Mouse (Mus musculus): Measurements from ENCODE around the gene Ltbp1. TPM values are rescaled to one million over a fixed set of nuclear protein-coding genes. Genes with fewer than 3 reads are reported as not detected.

Ltbp1 gene
- polyA plus RNA-seq, 1 experiment from 2014 or later = 174 TPM

GRCm38 (mm10) chr17:75182319-75183001 is 177.1 kb downstream of the Ltbp1 start:
- CTCF ChIA-PET = interaction anchor here (0.8 to 1.1 kb wide), 2 partner anchors 12 to 16 kb away, joined by 3 read pairs; no protein-coding TSS in a partner anchor
- POLR2A ChIA-PET = no interaction called here
- H3K27me3 ChIP-seq = no peaks in the 10 kb centered on the region
- in situ Hi-C loops (cut with MboI; ENCODE audit: low pct_unique_long_range_greater_than_20kb) = no loop called here
- no peak for TF ChIP-seq CTCF (IDR thresholded peaks at IDR 0.05)
- DNase-seq (ENCODE audit: low read depth, low spot score) (no peak), ATAC-seq (no peak)

- H3K27me3 ChIP-seq = no peaks in the 10 kb centered on the region
- ChIA-PET CTCF (interaction anchor here (1.1 to 1.9 kb wide), 2 partner anchors 9 to 11 kb away, joined by 3 to 5 read pairs; no protein-coding TSS in a partner anchor), POLR2A (no interaction called here)
- DNase-seq (ENCODE audit: low read depth, low spot score) (no peak), ATAC-seq (no peak)
- in situ Hi-C loops (cut with MboI; ENCODE audit: low pct_unique_long_range_greater_than_20kb) = no loop called here
- no peak for TF ChIP-seq CTCF (IDR thresholded peaks at IDR 0.05)
Observed at GRCm38 (mm10) chr17:75186732-75187509, 181.6 kb downstream of the Ltbp1 start.

- no peak for ATAC-seq
- ChIA-PET CTCF (no interaction called here), POLR2A (no interaction called here)
- no peaks in the 10 kb centered on the region for H3K27me3 ChIP-seq
- in situ Hi-C loops (cut with MboI; ENCODE audit: low pct_unique_long_range_greater_than_20kb) = no loop called here
- no peak for TF ChIP-seq CTCF (IDR thresholded peaks at IDR 0.05)
- DNase-seq (ENCODE audit: low read depth, low spot score) = no peak
Observed at GRCm38 (mm10) chr17:75196952-75197351, 191.6 kb downstream of the Ltbp1 start.

DNA sequence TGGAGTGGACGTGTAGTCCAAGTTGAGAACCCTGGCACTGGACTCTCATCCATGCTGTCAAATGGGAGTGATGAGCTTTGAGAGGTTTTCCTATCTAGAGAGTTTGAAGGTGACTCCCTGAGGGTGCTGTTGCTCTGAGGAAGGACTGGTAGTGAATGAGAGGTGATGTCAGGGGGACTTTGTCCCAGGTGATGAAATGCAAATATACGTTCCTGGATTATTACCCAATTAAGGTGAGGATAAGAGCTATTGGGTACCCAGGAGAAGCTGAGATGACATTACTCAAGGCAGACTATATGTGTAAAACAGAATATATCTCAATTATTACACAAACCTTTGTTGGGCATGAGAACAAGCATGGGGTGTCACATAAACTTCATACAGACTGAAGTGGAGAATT is 193.4 kb downstream of the Ltbp1 start:
- DNase-seq (ENCODE audit: low read depth, low spot score) = no peak
- ChIA-PET POLR2A (no interaction called here), CTCF (interaction anchor here (1.1 kb wide), 1 partner anchor 34 kb away, joined by 3 read pairs; no protein-coding TSS in a partner anchor)
- no peak for ATAC-seq
- no peaks in the 10 kb centered on the region for H3K27me3 ChIP-seq
- TF ChIP-seq CTCF (IDR thresholded peaks at IDR 0.05) = no peak
- in situ Hi-C loops (cut with MboI; ENCODE audit: low pct_unique_long_range_greater_than_20kb) = no loop called here

DNA sequence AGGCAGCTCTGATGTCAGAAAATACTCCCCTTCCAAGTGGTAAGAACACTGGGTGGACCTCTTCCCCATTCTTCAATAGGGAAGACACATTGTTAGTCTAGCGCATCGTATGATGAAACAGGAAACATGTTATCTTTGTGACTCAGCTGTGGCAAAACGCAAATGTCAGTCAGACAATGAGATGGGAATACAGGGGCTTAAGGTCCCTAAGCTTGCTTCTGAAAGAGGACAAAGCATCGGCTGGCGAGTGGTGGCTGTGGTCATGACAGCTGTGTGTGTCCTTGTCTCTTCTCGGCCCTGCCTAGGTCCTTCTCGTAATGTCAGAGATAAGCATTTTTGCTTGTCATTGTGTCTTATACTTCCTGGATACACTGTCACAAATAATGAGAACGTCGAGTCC is 194.3 kb downstream of the Ltbp1 start:
- CTCF ChIA-PET = interaction anchor here (1.1 kb wide), 1 partner anchor 33 kb away, joined by 3 read pairs; no protein-coding TSS in a partner anchor
- no peak for ATAC-seq
- no peak for TF ChIP-seq CTCF (IDR thresholded peaks at IDR 0.05)
- no peak for DNase-seq (ENCODE audit: low read depth, low spot score)
- POLR2A ChIA-PET = interaction anchor here (1.3 kb wide), 1 partner anchor 10 kb away, joined by 3 read pairs; no protein-coding TSS in a partner anchor
- in situ Hi-C loops (cut with MboI; ENCODE audit: low pct_unique_long_range_greater_than_20kb) = no loop called here
- H3K27me3 ChIP-seq = no peaks in the 10 kb centered on the region

DNA sequence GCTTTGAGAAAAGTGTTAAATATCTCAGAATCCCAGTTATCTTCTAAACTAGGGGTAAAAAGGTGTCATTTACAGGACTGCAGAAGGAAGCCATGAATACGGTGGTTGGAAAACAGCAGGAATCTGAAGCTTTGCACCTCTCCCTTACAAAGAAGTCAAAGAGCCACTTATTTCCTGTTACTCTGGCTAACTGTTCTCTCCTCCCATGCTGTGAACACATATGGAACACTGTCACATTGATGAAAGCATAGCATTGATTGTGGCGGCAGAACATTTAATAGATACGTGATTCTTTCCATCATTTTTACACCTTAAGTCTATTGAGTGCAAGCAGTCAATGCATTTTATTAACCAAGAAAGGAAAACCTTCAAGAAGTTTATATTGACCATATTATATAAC is 196.9 kb downstream of the Ltbp1 start:
- in situ Hi-C loops (cut with MboI; ENCODE audit: low pct_unique_long_range_greater_than_20kb) = no loop called here
- no peak for DNase-seq (ENCODE audit: low read depth, low spot score)
- ChIA-PET POLR2A (no interaction called here), CTCF (interaction anchor here (0.6 to 1.4 kb wide), 3 partner anchors 10 to 15 kb away, joined by 3 read pairs; no protein-coding TSS in a partner anchor)
- H3K27me3 ChIP-seq = no peaks in the 10 kb centered on the region
- TF ChIP-seq CTCF (IDR thresholded peaks at IDR 0.05) = no peak
- ATAC-seq = no peak

DNA sequence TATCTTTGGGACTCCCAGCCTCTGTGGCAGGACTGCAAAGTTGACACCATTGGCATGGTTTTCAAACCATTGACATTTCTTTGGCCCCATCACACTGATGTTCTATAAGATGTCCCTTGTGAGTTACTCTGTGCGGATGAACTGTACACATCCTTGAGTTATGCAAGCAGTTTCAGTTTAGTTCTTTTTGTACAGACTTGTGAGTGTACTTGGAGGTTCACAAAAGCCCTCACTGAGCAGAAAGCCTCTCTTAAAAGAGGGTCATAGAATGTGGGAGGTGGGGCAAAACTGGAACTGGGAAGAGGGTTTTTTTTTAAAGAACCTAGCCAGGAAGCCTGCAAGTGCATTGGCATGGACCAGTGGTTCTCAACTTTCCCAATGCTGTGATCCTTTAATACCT is 198.7 kb downstream of the Ltbp1 start:
- DNase-seq (ENCODE audit: low read depth, low spot score) = no peak
- no peaks in the 10 kb centered on the region for H3K27me3 ChIP-seq
- in situ Hi-C loops (cut with MboI; ENCODE audit: low pct_unique_long_range_greater_than_20kb) = no loop called here
- POLR2A ChIA-PET = no interaction called here
- no peak for TF ChIP-seq CTCF (IDR thresholded peaks at IDR 0.05)
- ATAC-seq = no peak
- CTCF ChIA-PET = no interaction called here

GRCm38 (mm10) chr17:75206281-75206680 is 200.9 kb downstream of the Ltbp1 start:
- ChIA-PET CTCF (no interaction called here), POLR2A (no interaction called here)
- in situ Hi-C loops (cut with MboI; ENCODE audit: low pct_unique_long_range_greater_than_20kb) = no loop called here
- TF ChIP-seq CTCF (IDR thresholded peaks at IDR 0.05) = no peak
- no peak for ATAC-seq
- DNase-seq (ENCODE audit: low read depth, low spot score) = no peak
- no peaks in the 10 kb centered on the region for H3K27me3 ChIP-seq

DNA sequence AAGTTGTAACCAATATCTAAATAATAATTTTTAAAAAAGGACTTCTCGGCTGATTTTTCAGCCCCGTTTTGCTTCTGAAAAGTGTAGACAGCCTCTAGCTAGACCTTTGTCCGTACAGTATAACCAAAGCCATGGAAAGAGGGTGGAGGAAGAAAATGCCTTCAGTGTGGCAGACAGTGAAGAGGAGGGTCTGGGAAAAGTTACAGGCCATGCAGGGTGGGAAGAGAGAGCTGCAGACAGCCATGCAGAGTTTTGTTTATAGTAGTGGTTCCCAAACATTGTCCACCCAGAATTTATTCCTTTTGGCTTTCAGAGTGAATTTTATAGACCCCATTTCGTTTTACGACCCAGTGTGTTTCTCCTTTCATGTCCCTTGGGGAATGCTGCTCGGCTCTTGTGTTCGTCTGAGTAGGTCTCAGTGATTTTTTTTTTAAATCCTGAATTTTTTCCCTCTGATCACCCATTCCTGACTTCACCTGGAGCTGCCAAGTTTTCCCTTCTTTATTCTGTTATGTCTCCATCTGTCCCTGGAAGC is 202.9 kb downstream of the Ltbp1 start:
- H3K27me3 ChIP-seq = no peaks in the 10 kb centered on the region
- CTCF ChIA-PET = no interaction called here
- DNase-seq (ENCODE audit: low read depth, low spot score) = no peak
- in situ Hi-C loops (cut with MboI; ENCODE audit: low pct_unique_long_range_greater_than_20kb) = no loop called here
- TF ChIP-seq CTCF (IDR thresholded peaks at IDR 0.05) = no peak
- no peak for ATAC-seq
- POLR2A ChIA-PET = no interaction called here

DNA sequence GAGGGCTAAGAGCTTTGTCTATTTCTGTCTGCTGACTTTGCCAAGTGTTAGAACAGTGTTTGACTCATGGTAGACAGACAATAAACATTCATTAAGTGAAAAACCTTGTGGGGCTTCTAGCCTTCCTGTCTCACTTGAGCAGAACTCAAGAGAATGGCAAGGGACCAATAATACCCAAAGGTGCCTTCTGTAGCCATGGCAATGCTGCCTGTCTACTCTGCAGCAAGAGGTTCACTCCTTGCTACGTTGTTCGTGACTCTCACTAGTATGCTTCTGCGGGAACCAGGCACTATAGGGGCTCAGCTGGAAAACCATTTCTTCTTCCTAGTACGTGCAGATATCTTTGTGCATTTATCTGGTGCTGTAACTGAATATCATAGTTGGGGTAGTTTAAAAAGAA is 205.2 kb downstream of the Ltbp1 start:
- no peak for DNase-seq (ENCODE audit: low read depth, low spot score)
- POLR2A ChIA-PET = interaction anchor here (0.6 kb wide), 1 partner anchor 172 kb away, joined by 3 read pairs; no protein-coding TSS in a partner anchor
- no peak for ATAC-seq
- in situ Hi-C loops (cut with MboI; ENCODE audit: low pct_unique_long_range_greater_than_20kb) = no loop called here
- no peaks in the 10 kb centered on the region for H3K27me3 ChIP-seq
- CTCF ChIA-PET = no interaction called here
- no peak for TF ChIP-seq CTCF (IDR thresholded peaks at IDR 0.05)

DNA sequence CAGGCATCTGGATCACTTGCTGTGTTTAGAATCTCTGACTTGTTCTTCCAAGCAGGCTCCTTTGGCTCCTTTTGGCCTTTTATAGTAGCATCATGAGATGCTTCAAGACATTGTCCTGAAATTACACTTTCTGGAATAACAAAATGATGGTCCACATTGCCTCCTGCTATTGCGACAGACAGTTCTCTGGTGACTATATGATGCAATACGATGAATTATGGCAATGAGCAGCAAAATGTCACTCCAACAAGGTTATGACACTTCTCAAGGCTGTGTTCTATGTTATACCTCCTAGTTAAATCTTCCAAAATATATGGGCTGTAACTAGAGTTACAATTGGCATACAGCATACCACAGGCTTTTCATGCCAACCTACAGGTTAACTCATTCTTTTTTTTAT is 211.0 kb downstream of the Ltbp1 start:
- TF ChIP-seq CTCF (IDR thresholded peaks at IDR 0.05) = no peak
- ChIA-PET CTCF (no interaction called here), POLR2A (no interaction called here)

More for the DNA sequence above, 211.0 kb downstream of the Ltbp1 start:
- in situ Hi-C loops (cut with MboI; ENCODE audit: low pct_unique_long_range_greater_than_20kb) = no loop called here
- DNase-seq (ENCODE audit: low read depth, low spot score) = no peak
- no peaks in the 10 kb centered on the region for H3K27me3 ChIP-seq
- ATAC-seq = no peak

Measured in Patski (cell line).